In the genomic region with DNA sequence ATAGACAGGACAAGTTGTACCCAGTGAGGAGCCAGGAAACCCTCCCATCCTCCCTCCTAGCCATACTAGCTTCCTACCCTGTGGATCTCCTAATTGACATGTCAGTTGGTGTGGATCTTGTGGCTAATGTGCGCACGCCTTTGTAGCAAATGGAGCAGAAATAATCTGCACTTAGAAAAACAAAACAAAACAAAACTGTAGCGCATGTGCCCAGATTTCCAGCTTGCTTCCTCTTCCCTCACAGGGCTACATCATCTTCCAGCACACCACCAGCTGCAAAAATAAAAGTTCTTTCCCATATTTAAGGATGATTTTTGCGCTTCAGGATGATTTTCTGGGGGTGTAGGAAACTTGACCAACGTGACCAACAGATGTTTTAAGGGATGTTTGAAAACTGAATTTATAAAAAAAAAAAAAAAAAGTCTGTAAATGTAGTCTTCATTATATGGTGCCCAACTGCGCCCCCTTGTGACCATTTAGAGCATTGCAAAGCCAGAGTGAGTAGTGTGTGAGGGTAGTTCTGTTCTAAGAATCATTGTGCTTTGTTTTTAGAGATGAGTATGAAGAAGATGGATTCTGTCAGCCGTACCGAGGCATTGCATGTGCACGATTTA, we compare ENCODE assay signal across 8 mouse cellular contexts.
DNase-seq lines count a peak whose midpoint lies in the region; ATAC-seq and TF ChIP-seq lines count a peak whose summit lies in the region.

No protein-coding gene starts in this region.

- no peaks in the 10 kb centered on the region for H3K9me3 ChIP-seq in liver, embryonic 11.5 days (ENCODE audit: control insufficient read depth, low read length)
- H3K9me3 ChIP-seq in midbrain, postnatal 0 days (ENCODE audit: low read length): no peaks in the 10 kb centered on the region

- no peak overlapping the region for H3K4me3 ChIP-seq in liver, embryonic 11.5 days (ENCODE audit: low read depth, low read length)
- no peak overlapping the region for H3K4me3 ChIP-seq in midbrain, postnatal 0 days (ENCODE audit: low read depth, low read length)

- H3K36me3 ChIP-seq in liver, embryonic 11.5 days (ENCODE audit: control insufficient read depth, insufficient read depth, low read length): no peaks in the 10 kb centered on the region
- no peaks in the 10 kb centered on the region for H3K36me3 ChIP-seq in midbrain, postnatal 0 days (ENCODE audit: insufficient read depth, low read length)

- peak; percentile 90 for TF ChIP-seq CTCF in midbrain, postnatal 0 days (IDR thresholded peaks at IDR 0.05)

- 40% methylated on average over 9 of the region's 9 CpGs for WGBS in liver, embryonic 11.5 days
- 35% methylated on average over 9 of the region's 9 CpGs for WGBS in midbrain, postnatal 0 days

- ATAC-seq in liver, embryonic 11.5 days (replicated peaks; ENCODE audit: low FRiP score): no peak
- no peak for ATAC-seq in midbrain, postnatal 0 days (ENCODE audit: low FRiP score)

- DNase-seq in liver: peak; percentile 54
- no peak for DNase-seq in liver, embryonic 11.5 days (ENCODE audit: low spot score)
- DNase-seq in cerebellum, adult 11-12 months: peak; percentile 63
- DNase-seq in frontal cortex, adult 2 months (ENCODE audit: extremely low spot score in 1 of 2, low spot score in 1 of 2): peak; percentile 34 to 90
- peak; percentile 65 for DNase-seq in induced T-regulatory cell, adult 2 months (ENCODE audit: low read depth)
- DNase-seq in left cerebral cortex, adult 11 months (ENCODE audit: low spot score): peak; percentile 51
- peak; percentile 79 for DNase-seq in midbrain, postnatal 0 days (ENCODE audit: low spot score)
- peak; percentile 31 for DNase-seq in testis, postnatal 14 days (ENCODE audit: low spot score)

- H3K9ac ChIP-seq in liver, embryonic 11.5 days (ENCODE audit: low read depth, low read length): no peak overlapping the region
- H3K9ac ChIP-seq in midbrain, postnatal 0 days (replicated peaks; ENCODE audit: low read length, poor library complexity, severe bottlenecking): no peak overlapping the region

- no peaks in the 10 kb centered on the region for H3K27me3 ChIP-seq in liver, embryonic 11.5 days (replicated peaks; ENCODE audit: control insufficient read depth, insufficient read depth, low read length)
- no peaks in the 10 kb centered on the region for H3K27me3 ChIP-seq in midbrain, postnatal 0 days (ENCODE audit: insufficient read depth, low read length)

- no peak overlapping the region for H3K27ac ChIP-seq in liver, embryonic 11.5 days (ENCODE audit: low read depth, low read length)
- no peak overlapping the region for H3K27ac ChIP-seq in midbrain, postnatal 0 days (ENCODE audit: low read depth, low read length)

- no peaks in the 10 kb centered on the region for H3K4me1 ChIP-seq in liver, embryonic 11.5 days (replicated peaks; ENCODE audit: control insufficient read depth, insufficient read depth, low read length)
- H3K4me1 ChIP-seq in midbrain, postnatal 0 days (ENCODE audit: insufficient read depth, low read length): 0 out of 2 replicates have a peak, but pooled peaks cover 2% of the 10 kb centered on the region

- no peak overlapping the region for H3K4me2 ChIP-seq in liver, embryonic 11.5 days
- H3K4me2 ChIP-seq in midbrain, postnatal 0 days (ENCODE audit: low read depth, low read length, poor library complexity, severe bottlenecking): no peak overlapping the region
